Mouse (Mus musculus): ENCODE measurements around the gene Mtmr3.
A peak's percentile ranks its signal among the peaks of the same experiment; 100 is the strongest.

The Mtmr3 gene

GRCm38 (mm10) chr11:4522142-4522664 is 72.5 kb downstream of the Mtmr3 start:
- no peak for DNase-seq (ENCODE audit: low spot score in 2 of 2)

GRCm38 (mm10) chr11:4518981-4519380 is 75.7 kb downstream of the Mtmr3 start:
- no peak for DNase-seq (ENCODE audit: low spot score in 2 of 2)

- DNase-seq (ENCODE audit: low spot score in 2 of 2) = no peak
These were observed 87.2 kb downstream of the Mtmr3 start for GRCm38 (mm10) chr11:4507421-4507820.

GRCm38 (mm10) chr11:4506486-4506885 is 88.2 kb downstream of the Mtmr3 start:
- DNase-seq (ENCODE audit: low spot score in 2 of 2) = no peak

- no peak for DNase-seq (ENCODE audit: low spot score in 2 of 2)
These were observed 92.5 kb downstream of the Mtmr3 start for GRCm38 (mm10) chr11:4502206-4502605.

- DNase-seq (ENCODE audit: low spot score in 2 of 2) = no peak
These were observed 93.8 kb downstream of the Mtmr3 start for GRCm38 (mm10) chr11:4500826-4501225.

- DNase-seq (ENCODE audit: low spot score in 2 of 2) = no peak
These were observed 94.4 kb downstream of the Mtmr3 start for GRCm38 (mm10) chr11:4500261-4500660.

GRCm38 (mm10) chr11:4499456-4499855 is 95.2 kb downstream of the Mtmr3 start:
- no peak for DNase-seq (ENCODE audit: low spot score in 2 of 2)

GRCm38 (mm10) chr11:4498774-4499173 is 95.9 kb downstream of the Mtmr3 start:
- DNase-seq (ENCODE audit: low spot score in 2 of 2) = no peak

- DNase-seq (ENCODE audit: low spot score in 2 of 2) = peak; percentile 25 to 35
These were observed 97.1 kb downstream of the Mtmr3 start for GRCm38 (mm10) chr11:4497501-4498118.

GRCm38 (mm10) chr11:4495021-4495540 is 99.6 kb downstream of the Mtmr3 start:
- no peak for DNase-seq (ENCODE audit: low spot score in 2 of 2)

- DNase-seq (ENCODE audit: low spot score in 2 of 2) = no peak
These were observed 105.5 kb downstream of the Mtmr3 start for GRCm38 (mm10) chr11:4489207-4489606.

- DNase-seq (ENCODE audit: low spot score in 2 of 2) = no peak
These were observed 105.9 kb downstream of the Mtmr3 start for GRCm38 (mm10) chr11:4488798-4489197.

- no peak for DNase-seq (ENCODE audit: low spot score in 2 of 2)
These were observed 106.3 kb downstream of the Mtmr3 start for GRCm38 (mm10) chr11:4488367-4488766.

GRCm38 (mm10) chr11:4487401-4487965 is 107.2 kb downstream of the Mtmr3 start:
- peak; percentile 20 to 36 for DNase-seq (ENCODE audit: low spot score in 2 of 2)

GRCm38 (mm10) chr11:4484541-4484940 is 110.1 kb downstream of the Mtmr3 start:
- no peak for DNase-seq (ENCODE audit: low spot score in 2 of 2)

- DNase-seq (ENCODE audit: low spot score in 2 of 2) = no peak
These were observed 112.0 kb downstream of the Mtmr3 start for GRCm38 (mm10) chr11:4482641-4483040.

- DNase-seq (ENCODE audit: low spot score in 2 of 2) = no peak
These were observed 118.4 kb downstream of the Mtmr3 start for GRCm38 (mm10) chr11:4476184-4476697.

GRCm38 (mm10) chr11:4472464-4473179 is 122.0 kb downstream of the Mtmr3 start:
- no peak for DNase-seq (ENCODE audit: low spot score in 2 of 2)

GRCm38 (mm10) chr11:4471734-4472133 is 122.9 kb downstream of the Mtmr3 start:
- no peak for DNase-seq (ENCODE audit: low spot score in 2 of 2)

GRCm38 (mm10) chr11:4471251-4471650 is 123.4 kb downstream of the Mtmr3 start:
- no peak for DNase-seq (ENCODE audit: low spot score in 2 of 2)

- no peak for DNase-seq (ENCODE audit: low spot score in 2 of 2)
These were observed 125.6 kb downstream of the Mtmr3 start for GRCm38 (mm10) chr11:4469091-4469490.

Measured in urinary bladder, postnatal 36 days (tissue).